In the genomic region with DNA sequence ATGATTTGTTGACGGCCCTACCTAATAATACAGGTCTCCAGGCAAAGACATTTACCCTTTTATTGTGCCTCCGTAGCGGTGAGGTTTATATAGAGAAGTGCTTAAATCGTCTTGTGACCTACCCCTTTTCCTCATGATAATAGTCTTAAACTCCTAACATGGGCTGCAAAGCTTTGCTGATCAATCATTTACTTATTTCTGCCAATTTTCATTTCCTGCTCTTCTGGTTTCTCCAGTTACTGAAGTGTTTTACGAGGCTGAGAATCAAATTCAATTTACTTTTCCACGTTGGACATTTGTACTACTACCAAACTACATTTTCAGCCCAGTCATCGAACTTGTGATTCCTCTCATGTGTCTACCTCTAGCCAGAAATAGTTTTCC, we compare ENCODE assay signal across 8 mouse cellular contexts. TPM values are rescaled to one million over a fixed set of nuclear protein-coding genes. Genes with fewer than 3 reads are reported as not detected.
DNase-seq lines count a peak whose midpoint lies in the region; ATAC-seq and TF ChIP-seq lines count a peak whose summit lies in the region.

No protein-coding gene starts in this region.

- H3K4me1 ChIP-seq in cerebellum, adult 2 months (ENCODE audit: control insufficient read depth, insufficient read depth, low read length) = no peaks in the 10 kb centered on the region; the same call in 1 of the 2 replicates
- peaks cover 27% of the 10 kb centered on the region for H3K4me1 ChIP-seq in megakaryocyte, embryonic 14.5 days
- H3K4me1 ChIP-seq in limb, embryonic 15.5 days = 0 out of 2 replicates have a peak, but pooled peaks cover 8% of the 10 kb centered on the region
- peaks cover 3% of the 10 kb centered on the region; the same call in 1 of the 2 replicates for H3K4me1 ChIP-seq in stomach, postnatal 0 days (replicated peaks; ENCODE audit: control insufficient read depth, insufficient read depth)

- no peak for TF ChIP-seq EP300 in stomach, postnatal 0 days (optimal IDR thresholded peaks at IDR 0.05)

- DNase-seq in cerebellum, adult 2 months = no peak
- DNase-seq in cerebellum, postnatal 25 days = no peak
- DNase-seq in stomach, postnatal 0 days (ENCODE audit: low spot score) = no peak
- no peak for DNase-seq in cerebellum, postnatal 4 days (ENCODE audit: low spot score in 2 of 2)
- no peak for DNase-seq in retina, postnatal 1 day

- H3K9ac ChIP-seq in limb, embryonic 15.5 days = peak overlapping the region; percentile 69; the same call in 1 of the 2 replicates
- peak overlapping the region; percentile 80 for H3K9ac ChIP-seq in stomach, postnatal 0 days (ENCODE audit: low read length)

- peak overlapping the region; percentile 65 for H3K4me2 ChIP-seq in limb, embryonic 15.5 days
- peak overlapping the region; percentile 65 for H3K4me2 ChIP-seq in stomach, postnatal 0 days (replicated peaks; ENCODE audit: low read depth)

- H3K9me3 ChIP-seq in megakaryocyte, embryonic 14.5 days = no peaks in the 10 kb centered on the region
- no peaks in the 10 kb centered on the region for H3K9me3 ChIP-seq in limb, embryonic 15.5 days
- no peaks in the 10 kb centered on the region for H3K9me3 ChIP-seq in stomach, postnatal 0 days (ENCODE audit: control insufficient read depth, low read length)

- no peak for ATAC-seq in megakaryocyte, adult 5-6 weeks (ENCODE audit: poor library complexity, severe bottlenecking)
- no peak for ATAC-seq in limb, embryonic 15.5 days (ENCODE audit: insufficient number of reproducible peaks, low FRiP score, low TSS enrichment, low read depth)
- ATAC-seq in stomach, postnatal 0 days (ENCODE audit: low FRiP score, low TSS enrichment) = peak; percentile 17; the same call in 1 of the 2 replicates

- H3K4me3 ChIP-seq in cerebellum, adult 2 months (replicated peaks; ENCODE audit: insufficient read depth, low read depth, low read length) = peak overlapping the region; percentile 77
- peak overlapping the region; percentile 98 for H3K4me3 ChIP-seq in megakaryocyte, embryonic 14.5 days (replicated peaks)
- H3K4me3 ChIP-seq in limb, embryonic 15.5 days = peak overlapping the region; percentile 75
- peak overlapping the region; percentile 70 for H3K4me3 ChIP-seq in stomach, postnatal 0 days (ENCODE audit: low read depth, low read length)

- TF ChIP-seq POLR2A in cerebellum, adult 2 months (IDR thresholded peaks at IDR 0.05; ENCODE audit: borderline replicate concordance, insufficient read depth, low read length) = no peak

- no peaks in the 10 kb centered on the region for H3K27me3 ChIP-seq in cerebellum, adult 2 months (ENCODE audit: control insufficient read depth, insufficient read depth, low read length)
- peaks cover 4% of the 10 kb centered on the region for H3K27me3 ChIP-seq in megakaryocyte, embryonic 14.5 days (replicated peaks)
- no peaks in the 10 kb centered on the region for H3K27me3 ChIP-seq in limb, embryonic 15.5 days
- H3K27me3 ChIP-seq in stomach, postnatal 0 days (ENCODE audit: control insufficient read depth, insufficient read depth, low read length) = no peaks in the 10 kb centered on the region

- 35% methylated on average over 7 of the region's 7 CpGs for WGBS in cerebellum, adult 2 months
- 24% methylated on average over 7 of the region's 7 CpGs for WGBS in limb, embryonic 15.5 days
- WGBS in stomach, postnatal 0 days = 20% methylated on average over 7 of the region's 7 CpGs

- no peak for TF ChIP-seq CTCF in cerebellum, adult 2 months (IDR thresholded peaks at IDR 0.05; ENCODE audit: borderline replicate concordance, insufficient read depth, low read depth, low read length)
- TF ChIP-seq CTCF in stomach, postnatal 0 days (IDR thresholded peaks at IDR 0.05; ENCODE audit: low read depth) = no peak

- no peak overlapping the region for H3K27ac ChIP-seq in cerebellum, adult 2 months (ENCODE audit: insufficient read depth, low read length)
- H3K27ac ChIP-seq in limb, embryonic 15.5 days = no peak overlapping the region
- peak overlapping the region; percentile 91 for H3K27ac ChIP-seq in stomach, postnatal 0 days (replicated peaks)

- peaks cover 25% of the 10 kb centered on the region for H3K36me3 ChIP-seq in megakaryocyte, embryonic 14.5 days (replicated peaks; ENCODE audit: low read length)
- peaks cover 21% of the 10 kb centered on the region for H3K36me3 ChIP-seq in limb, embryonic 15.5 days
- H3K36me3 ChIP-seq in stomach, postnatal 0 days (ENCODE audit: control insufficient read depth, insufficient read depth, low read length) = peaks cover 7% of the 10 kb centered on the region

RNA-seq across cellular contexts. Expression of a gene that starts 0.6 kb away (rescaled TPM):
- 12.7 and 13.0 TPM in 2 replicates for polyA plus RNA-seq in cerebellum, adult 2 months (2012; rRNA removed)
- polyA plus RNA-seq in megakaryocyte, embryonic 14.5 days (2012; ENCODE audit: insufficient read depth, low replicate concordance) = 3.6 and 17.4 TPM in 2 replicates
- 24.7 and 31.5 TPM in 2 replicates for total RNA-seq in megakaryocyte, adult 5-6 weeks (2015)
- 19.4 and 23.0 TPM in 2 replicates for total RNA-seq in megakaryocyte, adult 5-6 weeks (2017)
- 20.9 and 24.6 TPM in 2 replicates for polyA plus RNA-seq in limb, embryonic 15.5 days (2015; fragmentation: Nextera tagmentation; extraction: Ambion mirVana)
- 25.2 and 27.2 TPM in 2 replicates for polyA plus RNA-seq in stomach, postnatal 0 days (2015; fragmentation: Nextera tagmentation; extraction: Ambion mirVana)

RNA-seq across cellular contexts. Expression of a gene that starts 22.8 kb away (rescaled TPM):
- 1.1 and 1.2 TPM in 2 replicates for polyA plus RNA-seq in cerebellum, adult 2 months (2012; rRNA removed)
- polyA plus RNA-seq in megakaryocyte, embryonic 14.5 days (2012; ENCODE audit: insufficient read depth, low replicate concordance) = not detected in 2 replicates
- total RNA-seq in megakaryocyte, adult 5-6 weeks (2015) = not detected in 2 replicates
- total RNA-seq in megakaryocyte, adult 5-6 weeks (2017) = 0.16 and 0.44 TPM in 2 replicates
- polyA plus RNA-seq in limb, embryonic 15.5 days (2015; fragmentation: Nextera tagmentation; extraction: Ambion mirVana) = 0.27 and 0.38 TPM in 2 replicates
- 0.45 and 0.54 TPM in 2 replicates for polyA plus RNA-seq in stomach, postnatal 0 days (2015; fragmentation: Nextera tagmentation; extraction: Ambion mirVana)

RNA-seq across cellular contexts. Expression of a gene that starts 44.4 kb away (rescaled TPM):
- 55.1 and 61.1 TPM in 2 replicates for polyA plus RNA-seq in cerebellum, adult 2 months (2012; rRNA removed)
- polyA plus RNA-seq in megakaryocyte, embryonic 14.5 days (2012; ENCODE audit: insufficient read depth, low replicate concordance) = 395 and 840 TPM in 2 replicates
- 702 and 742 TPM in 2 replicates for total RNA-seq in megakaryocyte, adult 5-6 weeks (2015)
- total RNA-seq in megakaryocyte, adult 5-6 weeks (2017) = 316 and 332 TPM in 2 replicates
- polyA plus RNA-seq in limb, embryonic 15.5 days (2015; fragmentation: Nextera tagmentation; extraction: Ambion mirVana) = 141 and 187 TPM in 2 replicates
- polyA plus RNA-seq in stomach, postnatal 0 days (2015; fragmentation: Nextera tagmentation; extraction: Ambion mirVana) = 618 and 662 TPM in 2 replicates
